Mouse (Mus musculus) spleen, postnatal 10 days (tissue): ENCODE results near the gene Insl6.
A peak's percentile ranks its signal among the peaks of the same experiment; 100 is the strongest.

ENCODE experiments used
- DNase-seq, 2 experiments: peaks; one replicate each; pipeline ENCODE4 v3.0.0; 2021 to 2022; ENCODE audit warnings: low spot score in 2 of 2

The Insl6 gene

DNA sequence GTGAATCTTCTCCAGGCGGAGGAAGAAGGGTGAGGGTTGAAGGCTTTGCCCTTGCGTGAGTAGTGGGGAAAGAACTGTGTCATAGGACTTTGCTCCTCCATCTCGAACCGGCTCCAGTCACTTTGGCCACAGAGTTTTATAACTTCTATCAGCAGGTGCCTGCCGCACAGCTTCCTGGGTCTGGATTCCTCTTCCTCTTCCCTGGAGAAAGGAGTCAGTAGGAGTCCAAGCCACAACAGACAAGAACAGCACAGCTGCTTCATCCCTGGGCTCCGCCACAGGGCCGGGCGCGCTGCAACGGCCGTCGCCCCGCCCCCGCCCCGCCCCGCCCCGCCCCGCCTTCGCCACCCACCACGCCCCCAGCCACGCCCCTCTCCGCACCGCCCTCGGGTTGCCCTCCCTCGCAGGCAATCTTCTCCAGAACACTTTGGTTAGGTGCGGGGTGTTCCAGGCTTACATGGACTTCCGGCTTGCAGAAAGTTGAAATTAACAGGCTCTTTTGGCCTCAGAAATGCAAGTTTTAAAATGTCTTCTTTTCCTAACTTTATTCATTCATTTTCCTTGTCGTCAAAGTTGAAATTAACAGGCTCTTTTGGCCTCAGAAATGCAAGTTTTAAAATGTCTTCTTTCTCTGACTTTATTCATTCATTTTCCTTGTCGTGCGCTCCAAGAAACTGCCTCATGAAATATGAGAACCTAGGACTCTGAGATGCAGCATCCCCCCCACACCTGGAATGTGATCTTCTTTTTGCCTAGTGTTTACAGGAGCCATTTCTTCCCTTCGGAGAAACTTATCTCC, at the start of gene Insl6:
Gene Insl6 (minus strand): TSS at position 304 of the 799 bp plus-strand sequence.
- DNase-seq, result peak; percentile 66 to 92

DNA sequence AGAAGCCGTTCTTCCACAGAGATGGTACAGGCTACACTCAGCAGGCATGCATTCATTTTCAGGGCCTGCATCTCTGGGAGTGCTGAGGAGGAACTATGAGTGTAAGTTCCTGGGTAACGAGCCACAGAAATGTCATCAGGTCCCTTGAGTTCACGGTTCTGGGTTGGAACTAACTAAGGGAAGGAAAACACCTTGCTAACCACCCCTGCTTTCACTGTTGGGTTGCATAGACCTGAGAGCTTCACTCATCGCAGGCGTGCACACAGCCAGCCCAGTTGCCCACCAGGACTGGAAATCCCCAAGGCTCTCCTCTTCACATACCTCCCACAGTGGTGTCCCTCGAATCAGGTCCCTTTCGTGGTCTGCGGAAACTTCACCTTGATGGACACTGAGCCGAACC, 49.8 kb upstream of the Insl6 start:
- DNase-seq, result no peak

DNA sequence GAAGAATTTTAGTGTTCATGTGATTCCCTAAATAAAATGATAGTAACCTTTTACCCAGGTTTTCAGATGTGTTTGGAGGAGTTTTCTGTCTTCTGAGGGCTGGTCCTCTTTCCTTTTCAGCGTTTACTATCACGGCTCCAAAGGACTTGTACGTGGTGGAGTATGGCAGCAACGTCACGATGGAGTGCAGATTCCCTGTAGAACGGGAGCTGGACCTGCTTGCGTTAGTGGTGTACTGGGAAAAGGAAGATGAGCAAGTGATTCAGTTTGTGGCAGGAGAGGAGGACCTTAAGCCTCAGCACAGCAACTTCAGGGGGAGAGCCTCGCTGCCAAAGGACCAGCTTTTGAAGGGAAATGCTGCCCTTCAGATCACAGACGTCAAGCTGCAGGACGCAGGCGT, 48.3 kb upstream of the Insl6 start:
- no peak for DNase-seq

DNA sequence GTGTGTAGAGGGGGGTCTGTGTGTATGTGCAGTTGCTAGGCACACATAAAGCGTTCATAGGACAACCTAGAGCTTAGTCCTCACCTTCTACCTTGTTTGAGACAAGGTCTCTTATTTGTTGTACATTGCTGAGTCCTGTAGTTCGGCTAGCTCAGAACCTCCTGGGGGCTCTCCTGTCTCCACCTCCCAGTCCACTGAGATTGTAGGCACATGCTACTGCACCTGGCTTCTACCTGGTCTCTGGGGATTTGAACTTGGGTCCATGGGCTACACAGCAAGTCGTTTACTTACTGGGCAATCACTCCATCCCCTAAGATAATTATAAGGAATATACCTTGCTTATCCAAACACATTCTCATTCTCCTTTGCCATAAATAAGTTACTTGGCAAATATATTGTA, 47.5 kb upstream of the Insl6 start:
- DNase-seq, result no peak

DNA sequence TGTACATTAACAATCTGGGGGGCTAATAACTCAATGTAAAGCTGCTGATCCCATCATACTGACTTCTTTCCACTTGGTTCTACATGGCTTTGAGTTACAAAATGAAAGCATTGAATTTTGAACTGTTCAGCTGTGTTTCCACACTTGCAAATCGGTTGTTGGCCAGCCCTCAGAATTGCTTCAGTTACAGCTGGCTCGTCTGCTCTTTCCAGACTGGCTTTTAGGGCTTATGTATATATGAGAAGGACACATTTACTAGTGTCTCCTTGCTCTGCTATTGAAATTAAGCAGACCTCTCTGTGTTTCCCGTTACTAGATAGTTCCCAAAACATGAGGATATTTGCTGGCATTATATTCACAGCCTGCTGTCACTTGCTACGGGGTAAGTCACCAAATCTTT, 47.0 kb upstream of the Insl6 start:
- no peak for DNase-seq

DNA sequence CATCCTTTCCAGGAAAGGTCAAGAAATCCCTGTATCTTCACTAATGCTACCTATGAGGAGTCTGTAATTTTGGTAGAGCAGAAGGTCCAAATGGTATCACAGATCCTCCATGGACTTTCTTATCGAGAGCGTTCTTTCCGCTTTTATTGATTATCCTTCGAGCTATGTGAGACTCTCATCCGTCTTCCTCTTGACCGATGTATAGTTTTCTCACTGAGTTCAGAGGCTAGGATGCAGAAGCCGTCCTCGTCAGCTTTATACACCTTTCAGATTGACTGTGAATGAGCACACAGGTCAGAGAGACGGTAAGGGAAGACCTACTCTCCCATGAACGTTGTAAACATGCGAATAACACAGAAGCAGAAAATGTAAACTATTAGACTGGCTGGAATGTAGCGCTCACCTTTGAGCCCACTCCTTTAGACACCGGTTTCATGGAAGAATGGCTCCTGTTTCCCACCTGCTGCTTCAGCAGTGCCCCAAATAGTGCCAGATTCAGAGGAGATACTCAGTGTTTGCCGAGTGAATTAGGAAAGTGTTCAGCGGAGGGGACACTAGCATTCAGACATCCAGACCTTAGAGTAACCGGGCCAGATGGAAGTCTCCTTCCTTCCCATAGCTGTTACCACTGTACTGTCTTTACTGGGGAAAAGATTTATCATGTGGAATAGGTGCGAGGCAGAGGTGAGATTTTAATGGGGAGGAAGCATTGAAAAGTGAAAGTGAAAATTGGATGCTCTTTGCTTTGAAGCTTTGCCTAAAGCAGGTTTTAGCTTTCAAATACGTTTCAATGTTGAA, 46.3 kb upstream of the Insl6 start:
- no peak for DNase-seq

DNA sequence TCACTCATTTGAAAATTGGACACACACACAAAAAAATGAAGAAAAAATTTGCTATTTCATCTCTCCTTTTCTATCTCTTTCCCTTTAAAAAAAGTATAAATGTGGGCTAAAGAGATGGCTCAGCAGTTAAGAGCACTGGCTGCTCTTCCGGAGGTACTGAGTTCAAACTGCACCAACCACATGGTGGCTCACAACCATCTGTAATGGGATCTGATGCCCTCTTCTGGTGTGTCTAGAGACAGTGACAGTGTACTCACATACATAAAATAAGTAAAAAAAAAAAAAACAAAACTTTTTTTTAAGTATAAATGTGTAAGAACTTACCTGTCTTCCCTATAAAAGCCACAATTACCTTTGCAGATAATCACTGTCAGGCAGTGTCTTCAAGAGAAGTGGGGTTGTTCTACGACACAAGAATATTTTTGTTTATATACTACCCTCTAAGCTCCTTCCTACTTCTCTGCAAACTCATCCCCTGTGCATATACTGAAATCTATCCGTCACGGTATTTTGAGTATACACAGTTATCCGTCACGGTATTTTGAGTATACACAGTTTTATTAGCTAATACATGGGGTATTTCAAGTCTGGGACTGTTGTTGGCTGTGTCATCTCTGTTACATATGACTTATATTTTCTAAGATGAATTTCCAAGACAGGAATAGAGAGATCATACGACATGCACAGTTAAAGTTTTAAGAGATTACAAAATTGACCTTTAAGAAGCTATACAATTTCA, 45.6 kb upstream of the Insl6 start:
- no peak for DNase-seq

DNA sequence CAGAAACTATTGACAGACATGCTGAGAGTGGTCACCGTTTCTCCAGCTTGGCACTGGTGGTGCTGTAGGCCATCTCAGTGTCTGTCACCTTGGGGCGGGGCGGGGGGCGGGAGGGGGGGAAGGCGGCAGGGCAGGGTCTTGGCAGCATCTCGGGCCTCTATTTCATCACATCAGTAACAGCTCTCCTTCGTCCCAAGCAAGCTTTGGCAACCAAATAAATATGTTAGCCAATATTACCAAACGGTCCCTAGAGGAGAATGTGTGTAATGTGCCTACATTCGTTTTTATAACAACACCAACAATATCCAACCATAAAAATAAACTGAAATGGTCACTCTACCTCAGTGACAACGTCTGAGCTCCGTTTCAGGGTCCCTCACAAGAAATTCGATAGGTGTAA, 45.0 kb upstream of the Insl6 start:
- no peak for DNase-seq

DNA sequence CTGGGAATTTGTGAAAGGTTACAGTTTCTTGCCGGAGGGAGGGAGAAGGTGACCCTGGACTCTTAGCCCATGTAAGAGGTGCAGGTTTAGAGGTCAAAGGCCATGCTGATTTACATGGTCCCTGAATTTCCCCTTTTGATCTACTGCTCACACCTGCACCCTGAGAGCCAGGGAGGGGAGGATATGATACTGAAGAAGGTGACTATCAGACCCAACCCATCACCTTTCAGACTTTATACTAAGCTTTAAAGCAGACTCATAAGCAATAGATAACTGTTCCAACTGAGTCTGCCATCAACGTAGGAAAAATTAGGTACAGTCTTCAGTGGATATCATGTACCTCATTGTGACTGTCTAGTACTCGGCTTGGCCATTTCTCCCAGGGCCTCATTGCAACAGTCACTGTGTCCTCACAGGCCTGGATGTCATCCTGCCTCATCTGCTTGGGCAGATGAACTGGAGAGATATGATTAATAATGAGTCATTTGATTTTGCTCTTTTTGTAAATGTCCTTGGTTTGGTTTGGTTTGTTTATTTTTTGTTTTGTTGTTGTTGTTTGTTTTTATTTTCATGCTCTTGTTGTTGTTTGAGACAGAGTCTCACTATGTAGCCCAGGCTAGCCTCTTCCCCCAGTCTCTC, 43.6 kb upstream of the Insl6 start:
- no peak for DNase-seq

DNA sequence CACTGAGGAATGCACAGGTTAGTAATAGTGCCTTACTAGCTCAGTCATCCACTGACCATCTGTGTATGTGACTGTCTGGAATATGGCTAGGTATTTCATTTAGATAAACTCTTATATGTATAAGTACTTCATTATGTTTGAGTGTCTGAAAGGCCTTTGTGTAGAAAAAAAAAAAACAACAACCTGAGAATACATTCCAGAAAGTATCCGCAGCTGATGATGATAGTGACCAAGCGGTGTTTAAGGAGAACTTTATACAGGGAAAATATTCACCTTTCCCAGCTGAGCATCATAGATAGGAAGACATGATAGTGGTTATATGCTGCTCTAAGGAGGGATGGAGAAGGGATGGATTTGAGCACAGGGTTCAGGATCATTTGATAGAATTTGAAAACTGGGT, 42.9 kb upstream of the Insl6 start:
- DNase-seq, result no peak

DNA sequence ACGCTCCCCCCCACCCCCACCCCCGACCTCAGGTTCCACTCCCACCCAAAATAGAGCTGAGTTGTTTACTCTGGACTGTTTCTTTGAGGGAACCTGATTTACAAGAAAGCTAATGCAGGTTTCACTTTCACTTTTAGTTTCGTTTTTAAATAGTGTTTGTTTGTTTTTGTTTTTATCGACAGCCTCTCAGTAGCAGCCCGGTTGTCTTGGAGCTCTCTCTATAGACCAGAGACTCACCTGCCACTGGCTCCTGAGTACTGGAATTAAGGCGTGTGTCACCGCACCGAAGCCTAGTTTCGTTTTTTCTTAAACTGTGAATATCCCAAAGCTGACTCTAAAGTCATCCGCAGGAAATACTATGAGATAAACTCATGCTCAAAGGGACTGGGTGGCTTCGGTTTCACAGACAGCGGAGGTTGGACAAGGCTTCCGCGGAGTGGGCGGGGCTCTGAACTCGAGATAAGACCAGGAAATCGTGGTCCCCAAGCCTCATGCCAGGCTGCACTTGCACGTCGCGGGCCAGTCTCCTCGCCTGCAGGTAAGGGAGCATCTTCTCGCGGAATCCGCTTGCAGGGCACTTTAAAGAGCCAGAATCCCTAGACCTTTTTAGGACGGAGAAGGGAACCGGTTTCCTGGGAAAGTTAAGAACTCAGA, 41.9 kb upstream of the Insl6 start, which contains the start of the genes Plgrkt and Cd274:
Gene Plgrkt (minus strand): TSS at position 422 of the 654 bp plus-strand sequence.
Gene Cd274 (plus strand): TSS at position 487 of the 654 bp plus-strand sequence.
- DNase-seq, result peak; percentile 75 to 92

DNA sequence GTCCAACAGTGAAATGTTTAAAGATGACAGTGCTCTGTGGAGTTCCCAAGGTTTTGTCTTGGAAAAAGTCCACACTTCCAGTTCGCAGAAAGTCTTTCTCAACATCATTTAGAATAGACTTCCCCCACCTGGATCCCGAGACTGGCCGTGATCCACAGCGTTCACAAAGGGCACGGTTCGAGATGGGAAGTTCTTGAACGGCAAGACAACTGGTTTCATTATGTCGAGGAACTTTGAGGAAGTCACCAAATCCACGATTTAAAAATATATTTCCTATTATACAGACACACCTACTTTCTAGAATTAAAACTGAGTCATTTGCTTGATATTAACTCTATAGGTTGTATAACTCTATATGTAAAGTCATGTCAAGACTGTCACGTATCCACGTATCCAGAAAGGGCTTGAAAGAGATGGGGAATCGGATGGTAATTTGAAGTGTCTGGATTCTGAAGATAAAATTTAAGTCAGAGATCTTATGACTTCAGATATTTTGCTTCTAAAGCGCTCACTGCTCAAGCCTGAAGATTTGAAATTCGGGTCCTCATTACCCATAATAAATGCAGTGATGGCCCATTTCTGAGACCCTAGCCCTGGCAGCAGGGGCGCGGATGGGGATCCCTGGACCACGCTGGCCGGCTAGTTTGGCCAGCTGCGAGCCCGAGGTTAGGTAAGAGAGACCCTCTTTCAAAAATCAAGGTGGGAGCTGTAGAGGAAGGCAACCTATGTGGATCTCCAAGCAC, 41.2 kb upstream of the Insl6 start:
- no peak for DNase-seq

DNA sequence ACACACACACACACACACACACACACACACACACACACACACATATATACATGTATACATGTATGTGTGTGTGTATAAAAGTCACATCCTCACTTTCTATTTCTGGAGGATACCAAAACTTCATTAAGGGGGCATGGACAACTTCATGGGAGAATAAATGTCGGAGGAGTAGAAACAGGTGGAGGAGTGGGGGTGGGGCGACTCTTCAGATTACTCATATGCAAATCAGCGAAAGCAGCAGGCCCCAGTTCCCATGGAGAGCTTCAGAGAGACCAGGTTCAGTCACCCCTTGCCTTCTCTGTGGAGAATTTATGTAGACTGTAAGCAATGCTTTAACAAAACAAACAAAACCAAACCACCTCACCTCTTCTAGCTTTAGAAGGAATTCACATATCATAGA, 39.9 kb upstream of the Insl6 start:
- DNase-seq, result peak in 1 of 2 experiments; percentile 71

DNA sequence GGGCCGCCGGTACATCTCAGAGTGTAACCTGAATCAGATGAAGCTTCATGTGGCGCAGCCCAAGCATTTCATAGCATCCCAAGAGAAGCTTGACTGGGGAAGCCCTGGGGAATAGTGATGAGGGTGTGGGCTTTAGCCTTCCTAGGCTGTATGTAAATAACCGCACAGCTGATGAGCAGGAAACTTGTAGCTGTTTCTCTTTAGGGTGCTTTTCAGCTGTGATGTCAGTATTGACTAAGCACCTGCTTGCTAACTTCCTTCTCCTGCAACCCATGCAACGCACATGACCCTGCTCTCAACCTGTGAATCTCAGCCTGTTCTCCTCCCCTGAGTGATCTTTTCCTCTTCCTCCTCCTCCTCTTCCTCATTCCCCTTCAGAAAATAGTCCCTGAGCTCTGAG, 38.9 kb upstream of the Insl6 start:
- DNase-seq, result peak in 1 of 2 experiments; percentile 28

DNA sequence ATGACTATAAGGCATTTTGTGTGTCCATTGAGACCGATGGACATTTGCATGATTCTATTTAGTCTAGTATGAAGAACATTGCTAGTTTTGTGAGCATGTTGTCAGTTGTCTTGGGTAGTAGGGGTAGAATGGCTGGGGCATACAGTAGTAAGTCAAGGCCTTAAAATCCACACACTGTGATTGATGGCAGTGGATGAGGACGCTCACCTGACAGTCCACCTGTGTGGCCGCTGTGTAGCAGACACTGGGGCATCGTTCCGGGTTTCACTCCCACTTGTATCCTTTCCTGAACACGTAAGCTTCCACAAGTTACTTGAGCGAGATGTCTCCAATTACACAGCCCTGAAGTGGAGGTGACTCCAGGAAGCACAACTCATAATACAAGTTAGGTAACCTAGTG, 38.4 kb upstream of the Insl6 start:
- DNase-seq, result no peak

DNA sequence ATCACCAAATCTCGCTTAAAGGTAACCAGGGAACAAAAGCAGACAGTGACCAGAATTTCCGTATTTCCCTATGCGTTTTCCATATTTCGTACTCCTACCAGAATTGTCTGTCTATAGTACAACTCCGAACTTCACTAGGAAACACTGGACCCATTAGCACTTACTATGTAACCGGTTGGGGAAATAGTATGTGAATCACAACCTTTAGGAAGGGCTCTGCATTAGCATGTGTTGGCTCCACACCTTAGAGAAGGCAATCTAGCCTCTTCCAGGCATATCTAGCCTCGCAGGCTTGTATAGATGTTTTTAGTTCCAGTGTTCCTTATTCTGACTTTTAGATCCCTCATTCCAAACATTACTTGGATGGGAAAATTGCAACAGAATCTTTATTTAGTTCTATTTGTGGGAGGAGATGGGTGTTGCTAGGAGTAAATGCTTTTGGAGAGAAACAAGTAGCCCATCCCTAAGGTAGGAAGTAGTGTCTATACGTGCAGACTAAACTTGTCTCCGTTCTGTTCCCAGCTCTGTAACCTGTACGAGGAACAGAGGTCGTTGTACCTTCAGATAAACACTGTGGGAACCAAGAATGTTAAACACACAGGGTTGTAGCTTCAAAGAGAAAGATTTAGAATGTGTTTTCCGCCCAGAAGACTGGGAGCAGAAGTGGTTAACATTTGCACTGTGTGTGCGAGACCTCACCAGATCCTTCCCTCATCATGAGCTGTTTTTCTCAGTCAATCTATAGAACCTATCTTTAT, 37.2 kb upstream of the Insl6 start:
- no peak for DNase-seq

DNA sequence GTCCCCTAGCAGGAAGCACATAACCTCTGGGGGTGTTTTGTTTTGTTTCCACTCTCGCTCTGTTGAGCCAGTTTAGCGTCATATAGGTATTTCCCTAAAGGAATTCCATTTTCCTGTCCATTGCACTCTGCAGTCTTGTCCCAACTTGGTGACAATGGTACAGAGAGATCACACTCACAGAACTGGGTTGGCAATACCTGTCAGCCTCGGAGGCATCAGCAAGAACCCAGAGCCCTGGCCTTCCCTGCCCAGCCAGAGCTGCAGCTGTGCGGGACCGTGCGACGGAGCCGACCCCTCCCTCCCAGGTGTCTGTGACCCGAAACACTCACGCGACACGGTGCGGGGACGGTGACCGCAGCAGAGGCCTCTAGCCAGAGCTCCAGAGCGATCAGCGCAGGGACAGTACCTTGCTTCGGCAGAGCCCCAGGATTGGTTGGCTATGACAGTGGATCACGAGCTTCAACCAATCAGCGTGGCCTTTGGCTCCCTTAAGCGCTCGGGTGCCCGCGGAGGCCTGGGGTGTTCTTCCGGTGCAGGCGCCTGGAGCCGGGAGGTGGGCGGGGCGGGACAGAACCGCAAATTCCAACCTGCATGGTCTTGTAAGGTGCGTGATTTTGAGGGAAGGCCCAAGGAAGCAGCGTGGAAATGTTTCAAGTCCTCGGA, 36.4 kb upstream of the Insl6 start:
- DNase-seq, result peak; percentile 73 to 90

DNA sequence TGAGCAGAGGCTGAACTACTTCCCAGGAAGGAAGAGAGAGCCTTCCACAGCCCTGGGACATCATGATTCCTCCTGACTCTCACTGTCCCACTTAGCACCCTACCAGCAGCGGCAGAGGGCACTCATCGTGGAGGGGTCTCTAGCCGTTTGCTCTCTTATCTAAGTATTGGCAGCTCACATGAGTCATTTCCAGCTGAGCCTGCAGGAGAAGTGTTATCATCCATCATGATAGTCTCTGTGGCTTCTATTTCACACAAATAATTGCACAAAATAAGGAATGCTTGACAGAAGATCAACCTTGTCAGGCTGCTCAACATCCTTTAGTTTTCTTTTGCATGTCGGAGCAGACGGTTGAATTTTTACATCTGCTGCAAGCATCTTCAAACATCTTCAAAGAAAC, 35.1 kb upstream of the Insl6 start:
- no peak for DNase-seq

DNA sequence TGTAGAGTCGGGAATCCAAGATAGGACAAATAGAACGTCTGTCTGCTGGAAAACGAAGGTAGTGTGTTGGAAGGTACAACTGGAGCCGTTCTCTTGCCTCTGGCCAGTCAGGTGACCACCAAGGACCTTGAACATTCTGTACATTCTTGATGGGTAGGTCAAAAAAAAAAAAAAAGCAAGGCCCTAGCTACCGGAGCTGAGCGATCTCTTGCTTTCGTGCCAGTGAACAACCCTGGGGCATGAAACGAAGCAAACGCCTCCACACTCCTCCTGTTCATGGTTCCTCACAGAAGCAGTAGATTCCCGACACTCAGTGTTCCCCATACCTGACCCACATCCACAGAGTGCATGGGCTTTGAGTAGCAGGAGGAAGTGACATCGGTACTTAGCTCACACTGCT, 31.1 kb upstream of the Insl6 start:
- DNase-seq, result no peak
